Mouse (Mus musculus) erythroblast, embryonic 14.5 days (primary cell): ENCODE results near the gene Atf1. TPM values are rescaled to one million over a fixed set of nuclear protein-coding genes. Genes with fewer than 3 reads are reported as not detected.

Experiments used
- H3K27me3 ChIP-seq: 2 replicates; pipeline ENCODE4 v1.6.1; 2012; ENCODE audit warnings: inconsistent platforms; ENCODE audit not compliant: control insufficient read depth
- H3K36me3 ChIP-seq: 2 replicates; pipeline ENCODE4 v1.6.1; 2012; ENCODE audit warnings: mild to moderate bottlenecking, inconsistent platforms; ENCODE audit not compliant: control insufficient read depth
- H3K4me1 ChIP-seq: 2 replicates; pipeline ENCODE4 v1.6.1; 2012; ENCODE audit warnings: inconsistent platforms; ENCODE audit not compliant: control insufficient read depth
- H3K4me3 ChIP-seq: replicated peaks from 2 replicates; pipeline ENCODE3; 2012; ENCODE audit warnings: moderate library complexity, mild to moderate bottlenecking, inconsistent platforms
- H3K9me3 ChIP-seq: 2 replicates; pipeline ENCODE4 v1.6.1; 2012; ENCODE audit warnings: low read length, inconsistent platforms, mixed read lengths; ENCODE audit not compliant: control insufficient read depth
- GATA1 ChIP-seq: IDR thresholded peaks from 2 replicates; pipeline ENCODE4 v1.6.1; 2012; ENCODE audit warnings: low read length, inconsistent platforms, mixed read lengths
- TAL1 ChIP-seq: IDR thresholded peaks from 3 replicates; pipeline ENCODE4 v1.6.1; 2012; ENCODE audit warnings: low read length, inconsistent platforms, mixed read lengths
- polyA plus RNA-seq: library from polyadenylated mRNA; stranded (reverse); fragments of >175 nt; gene quantifications from 2 replicates; pipeline ENCODE4 v1.2.3, GENCODE M21; 2012

Gene Atf1
- polyA plus RNA-seq, 1 experiment, result 6.7 TPM

GRCm38 (mm10) chr15:100210013-100210412 is 17.6 kb upstream of the Atf1 start:
- no peak for TF ChIP-seq GATA1
- no peak for TF ChIP-seq TAL1
- Histone ChIP-seq H3K4me1 (no peaks in the 10 kb centered on the region), H3K4me3 (no peak overlapping the region), H3K9me3 (no peaks in the 10 kb centered on the region), H3K36me3 (peaks cover 42% of the 10 kb centered on the region), H3K27me3 (no peaks in the 10 kb centered on the region)

- Histone ChIP-seq H3K4me1 (no peaks in the 10 kb centered on the region), H3K36me3 (peaks cover 49% of the 10 kb centered on the region)
Observed at GRCm38 (mm10) chr15:100213339-100213738, 14.3 kb upstream of the Atf1 start.

GRCm38 (mm10) chr15:100215092-100215491 is 12.5 kb upstream of the Atf1 start:
- H3K36me3 ChIP-seq, result peaks cover 42% of the 10 kb centered on the region
- no peaks in the 10 kb centered on the region for H3K9me3 ChIP-seq
- H3K4me3 ChIP-seq, result no peak overlapping the region
- H3K4me1 ChIP-seq, result no peaks in the 10 kb centered on the region
- H3K27me3 ChIP-seq, result no peaks in the 10 kb centered on the region
- no peak for TF ChIP-seq GATA1

More at GRCm38 (mm10) chr15:100213339-100213738, 14.3 kb upstream of the Atf1 start:
- Histone ChIP-seq H3K4me3 (no peak overlapping the region), H3K9me3 (no peaks in the 10 kb centered on the region), H3K27me3 (no peaks in the 10 kb centered on the region)
- no peak for TF ChIP-seq TAL1
- TF ChIP-seq GATA1, result no peak

GRCm38 (mm10) chr15:100216173-100216572 is 11.4 kb upstream of the Atf1 start:
- Histone ChIP-seq H3K4me1 (no peaks in the 10 kb centered on the region), H3K36me3 (peaks cover 37% of the 10 kb centered on the region), H3K4me3 (no peak overlapping the region), H3K27me3 (no peaks in the 10 kb centered on the region), H3K9me3 (no peaks in the 10 kb centered on the region)
- no peak for TF ChIP-seq TAL1
- TF ChIP-seq GATA1, result no peak

GRCm38 (mm10) chr15:100218018-100218417 is 9.6 kb upstream of the Atf1 start:
- Histone ChIP-seq H3K27me3 (no peaks in the 10 kb centered on the region), H3K4me3 (no peak overlapping the region), H3K36me3 (peaks cover 26% of the 10 kb centered on the region), H3K9me3 (peaks cover 3% of the 10 kb centered on the region; the same call in 1 of the 2 replicates), H3K4me1 (no peaks in the 10 kb centered on the region)
- no peak for TF ChIP-seq GATA1
- no peak for TF ChIP-seq TAL1

- H3K4me3 ChIP-seq, result no peak overlapping the region
- H3K9me3 ChIP-seq, result peaks cover 6% of the 10 kb centered on the region; the same call in 1 of the 2 replicates
- H3K27me3 ChIP-seq, result no peaks in the 10 kb centered on the region
- H3K4me1 ChIP-seq, result peaks cover 1% of the 10 kb centered on the region
- no peak for TF ChIP-seq GATA1
- TF ChIP-seq TAL1, result no peak
- peaks cover 22% of the 10 kb centered on the region for H3K36me3 ChIP-seq
Observed at GRCm38 (mm10) chr15:100219396-100219795, 8.2 kb upstream of the Atf1 start.

- H3K9me3 ChIP-seq, result peaks cover 6% of the 10 kb centered on the region; the same call in 1 of the 2 replicates
- no peaks in the 10 kb centered on the region for H3K27me3 ChIP-seq
- TF ChIP-seq TAL1 (no peak), GATA1 (no peak)
- peaks cover 13% of the 10 kb centered on the region for H3K4me1 ChIP-seq
- H3K4me3 ChIP-seq, result no peak overlapping the region
- H3K36me3 ChIP-seq, result peaks cover 19% of the 10 kb centered on the region
Observed at GRCm38 (mm10) chr15:100220916-100221315, 6.7 kb upstream of the Atf1 start.

GRCm38 (mm10) chr15:100225381-100225780 is 2.2 kb upstream of the Atf1 start:
- H3K4me3 ChIP-seq, result no peak overlapping the region
- peaks cover 43% of the 10 kb centered on the region for H3K4me1 ChIP-seq
- H3K9me3 ChIP-seq, result peaks cover 6% of the 10 kb centered on the region; the same call in 1 of the 2 replicates
- H3K27me3 ChIP-seq, result no peaks in the 10 kb centered on the region
- TF ChIP-seq TAL1 (no peak), GATA1 (no peak)
- peaks cover 29% of the 10 kb centered on the region for H3K36me3 ChIP-seq

- peaks cover 48% of the 10 kb centered on the region for H3K4me1 ChIP-seq
- no peak for TF ChIP-seq GATA1
- TF ChIP-seq TAL1, result no peak
- H3K27me3 ChIP-seq, result no peaks in the 10 kb centered on the region
Observed at GRCm38 (mm10) chr15:100225891-100226290, 1.7 kb upstream of the Atf1 start.

GRCm38 (mm10) chr15:100227031-100227662 is 472 bp upstream of the Atf1 start:
- peaks cover 60% of the 10 kb centered on the region for H3K4me1 ChIP-seq
- peaks cover 6% of the 10 kb centered on the region; the same call in 1 of the 2 replicates for H3K9me3 ChIP-seq
- peaks cover 41% of the 10 kb centered on the region for H3K36me3 ChIP-seq
- H3K27me3 ChIP-seq, result no peaks in the 10 kb centered on the region
- no peak for TF ChIP-seq TAL1
- peak; percentile 54 for TF ChIP-seq GATA1
- peak overlapping the region; percentile 95 for H3K4me3 ChIP-seq

More at GRCm38 (mm10) chr15:100225891-100226290, 1.7 kb upstream of the Atf1 start:
- H3K9me3 ChIP-seq, result peaks cover 6% of the 10 kb centered on the region; the same call in 1 of the 2 replicates
- H3K4me3 ChIP-seq, result peak overlapping the region; percentile 95
- peaks cover 34% of the 10 kb centered on the region for H3K36me3 ChIP-seq
